ENCODE assay signal across 14 mouse cellular contexts in genomic region chr6:129212421-129213195, GRCm38 (mm10). TPM values are rescaled to one million over a fixed set of nuclear protein-coding genes. Genes with fewer than 3 reads are reported as not detected.
A peak's percentile ranks its signal among the peaks of the same experiment; 100 is the strongest.
DNase-seq lines count a peak whose midpoint lies in the region; ATAC-seq and TF ChIP-seq lines count a peak whose summit lies in the region.
"Had no signal": no experiment of that assay in that cellular context is flagged by ENCODE, and none has a peak within 500 bp of the region (broad histone marks: within the 10 kb centered on the region; RNA-seq: fewer than 3 reads in every experiment).

No protein-coding gene starts in this region.

- no peak overlapping the region for H3K4me2 ChIP-seq in midbrain, postnatal 0 days (ENCODE audit: low read depth, low read length, poor library complexity, severe bottlenecking)

- no peak for TF ChIP-seq CTCF in thymus, adult 2 months (IDR thresholded peaks at IDR 0.05; ENCODE audit: borderline replicate concordance, control insufficient read depth, extremely low read depth, insufficient read depth, low read length, poor library complexity)
- TF ChIP-seq CTCF in midbrain, postnatal 0 days (IDR thresholded peaks at IDR 0.05): no peak
- no peak for TF ChIP-seq CTCF in cerebellum, adult 2 months (IDR thresholded peaks at IDR 0.05; ENCODE audit: borderline replicate concordance, insufficient read depth, low read depth, low read length)

- TF ChIP-seq POLR2A in thymus, adult 2 months (IDR thresholded peaks at IDR 0.05; ENCODE audit: control insufficient read depth, extremely low read depth, insufficient read depth, low read length, poor library complexity): no peak
- TF ChIP-seq POLR2A in cerebellum, adult 2 months (IDR thresholded peaks at IDR 0.05; ENCODE audit: borderline replicate concordance, insufficient read depth, low read length): no peak

- H3K4me1 ChIP-seq in thymus, adult 2 months (replicated peaks; ENCODE audit: control insufficient read depth, insufficient read depth, low read length): peaks cover 3% of the 10 kb centered on the region
- no peaks in the 10 kb centered on the region for H3K4me1 ChIP-seq in midbrain, postnatal 0 days (ENCODE audit: insufficient read depth, low read length)
- no peaks in the 10 kb centered on the region for H3K4me1 ChIP-seq in cerebellum, adult 2 months (ENCODE audit: control insufficient read depth, insufficient read depth, low read length)
- H3K4me1 ChIP-seq: limb, embryonic 10.5 days had no signal

- H3K36me3 ChIP-seq in thymus, adult 2 months (ENCODE audit: control insufficient read depth, insufficient read depth, low read length): no peaks in the 10 kb centered on the region
- no peaks in the 10 kb centered on the region for H3K36me3 ChIP-seq in midbrain, postnatal 0 days (ENCODE audit: insufficient read depth, low read length)
- H3K36me3 ChIP-seq: limb, embryonic 10.5 days had no signal

- no peak overlapping the region for H3K4me3 ChIP-seq in thymus, adult 2 months (ENCODE audit: control insufficient read depth, insufficient read depth, low read length)
- no peak overlapping the region for H3K4me3 ChIP-seq in midbrain, postnatal 0 days (ENCODE audit: low read depth, low read length)
- no peak overlapping the region for H3K4me3 ChIP-seq in cerebellum, adult 2 months (replicated peaks; ENCODE audit: insufficient read depth, low read depth, low read length)
- H3K4me3 ChIP-seq: erythroblast, embryonic 14.5 days; layer of hippocampus, adult 2 months; limb, embryonic 10.5 days had no signal

- ATAC-seq in midbrain, postnatal 0 days (ENCODE audit: low FRiP score): no peak

- peak; percentile 46 for DNase-seq in gastrocnemius, adult 18-20 months (ENCODE audit: low spot score)
- DNase-seq in gastrocnemius, postnatal 10 days: no peak
- DNase-seq in thymus, adult 2 months: no peak
- no peak for DNase-seq in thymus, postnatal 36 days
- peak; percentile 60 to 92 for DNase-seq in kidney, postnatal 36 days
- no peak for DNase-seq in Muller cell, postnatal 12 days (ENCODE audit: inconsistent ontology term)
- DNase-seq in midbrain, postnatal 0 days (ENCODE audit: low spot score): no peak
- no peak for DNase-seq in cerebellum, adult 2 months
- DNase-seq: thymus, postnatal 4 days had no signal

- H3K9me3 ChIP-seq in midbrain, postnatal 0 days (ENCODE audit: low read length): no peaks in the 10 kb centered on the region
- H3K9me3 ChIP-seq: limb, embryonic 10.5 days had no signal

- H3K27ac ChIP-seq in thymus, adult 2 months (ENCODE audit: control insufficient read depth, insufficient read depth, low read length): peak overlapping the region; percentile 44; the same call in 1 of the 2 replicates
- no peak overlapping the region for H3K27ac ChIP-seq in midbrain, postnatal 0 days (ENCODE audit: low read depth, low read length)
- no peak overlapping the region for H3K27ac ChIP-seq in cerebellum, adult 2 months (ENCODE audit: insufficient read depth, low read length)
- H3K27ac ChIP-seq: layer of hippocampus, adult 2 months; limb, embryonic 10.5 days; macrophage had no signal

- H3K9ac ChIP-seq in midbrain, postnatal 0 days (replicated peaks; ENCODE audit: low read length, poor library complexity, severe bottlenecking): no peak overlapping the region

- no peaks in the 10 kb centered on the region for H3K27me3 ChIP-seq in thymus, adult 2 months (ENCODE audit: control insufficient read depth, insufficient read depth, low read length)
- H3K27me3 ChIP-seq in midbrain, postnatal 0 days (ENCODE audit: insufficient read depth, low read length): no peaks in the 10 kb centered on the region
- H3K27me3 ChIP-seq in cerebellum, adult 2 months (ENCODE audit: control insufficient read depth, insufficient read depth, low read length): no peaks in the 10 kb centered on the region

RNA-seq across cellular contexts. Expression of gene Clec2d, which starts 32.2 kb away (rescaled TPM):
- 10 to 100 TPM; 54.9 to 94.0 TPM for total RNA-seq in gastrocnemius, adult 18-20 months (2021)
- 10 to 100 TPM; 45.3 to 49.5 TPM for total RNA-seq in gastrocnemius, postnatal 10 days (2021)
- polyA plus RNA-seq in thymus, adult 2 months (2012; rRNA removed): 43.1 and 91.5 TPM in 2 replicates
- total RNA-seq in midbrain, postnatal 0 days (2014; rRNA removed): 11.0 and 12.9 TPM in 2 replicates
- 0.13 TPM in 1 of 2 replicates, not detected in the other for polyA plus RNA-seq in midbrain, postnatal 0 days (2015; fragmentation: Nextera tagmentation; extraction: Ambion mirVana)
- 12.2 and 14.9 TPM in 2 replicates for polyA plus RNA-seq in cerebellum, adult 2 months (2012; rRNA removed)
- polyA plus RNA-seq: erythroblast, embryonic 14.5 days; hindbrain, embryonic 11.5 days; limb, embryonic 10.5 days had no signal

Comparison
In these comparisons a context has a peak if more than half of its experiments do, and no peak if none do; other contexts are left out.
1. DNase-seq: peak in gastrocnemius, adult 18-20 months (single experiment) and kidney, postnatal 36 days (2 of 2); none in gastrocnemius, postnatal 10 days (single experiment), thymus, adult 2 months (single experiment), thymus, postnatal 36 days (0 of 2), Muller cell, postnatal 12 days (single experiment), midbrain, postnatal 0 days (single experiment) and cerebellum, adult 2 months (0 of 2).